Mouse (Mus musculus): ENCODE results near the gene Psors1c2.
"Not testable (repeated sequence)": the region's sequence is repeated elsewhere in the genome, so short reads cannot be mapped to it uniquely, and the experiment has no call there.

DNA sequence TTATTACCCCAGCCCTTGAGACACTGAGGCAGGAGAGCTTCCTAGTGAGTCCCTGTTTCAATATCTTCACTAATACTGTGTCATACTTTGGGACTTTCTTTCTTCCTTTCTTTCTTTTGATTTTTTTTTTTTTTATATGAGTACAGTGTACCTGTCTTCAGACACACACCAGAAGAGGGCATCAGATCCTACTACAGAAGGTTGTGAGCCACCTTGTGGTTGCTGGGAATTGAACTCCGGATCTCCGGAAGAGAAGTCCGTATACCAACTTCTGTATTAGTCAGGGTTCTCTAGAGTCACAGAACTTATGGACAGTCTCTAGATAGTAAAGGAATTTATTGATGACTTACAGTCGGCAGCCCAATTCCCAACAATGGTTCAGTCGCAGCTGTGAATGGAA, 24.7 kb upstream of the Psors1c2 start:
- TF ChIP-seq CTCF, POLR2A (IDR thresholded peaks at IDR 0.05; ENCODE audit: insufficient read depth, low read depth, low read length): not testable (repeated sequence)

All from olfactory bulb, adult 2 months (tissue).